Mouse (Mus musculus) kidney, adult 2 months (tissue): Measurements from ENCODE around the gene Bok.

Experiments
- CTCF ChIP-seq: fragments of 200-500 bp; conservative IDR thresholded peaks from 2 replicates; pipeline ENCODE4 v1.5.1; 2011; ENCODE audit warnings: low read depth, mild to moderate bottlenecking, control low read depth, low read length, moderate library complexity, mixed read lengths; ENCODE audit not compliant: insufficient read depth, insufficient read length
- POLR2A ChIP-seq: fragments of 200-500 bp; IDR thresholded peaks from one replicate; pipeline ENCODE4 v1.6.1; 2011; ENCODE audit warnings: low read depth, low read length, control low read depth

DNA sequence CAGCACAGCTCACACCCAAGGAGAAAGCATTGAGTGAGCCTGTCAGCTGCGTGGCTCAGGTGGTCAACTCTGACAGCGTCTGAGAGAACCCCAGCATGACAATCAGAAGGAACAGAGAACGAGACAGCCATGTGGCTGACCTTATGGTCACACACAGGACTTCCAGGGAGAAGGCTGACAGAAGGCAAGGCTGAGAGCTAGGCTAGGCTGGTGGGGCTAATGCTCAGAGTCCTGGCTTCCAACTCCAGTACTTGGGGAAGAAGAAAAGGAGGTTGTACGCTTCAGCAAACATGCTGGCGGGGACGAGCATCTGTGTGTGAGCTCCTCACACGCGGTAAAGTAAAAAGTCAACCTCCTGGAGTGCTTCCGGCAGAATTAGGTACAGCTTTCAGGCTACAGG is 18.9 kb downstream of the Bok start:
- no peak for TF ChIP-seq CTCF
- TF ChIP-seq POLR2A, result no peak
